Mouse (Mus musculus): ENCODE results near the gene F2rl2. TPM values are rescaled to one million over a fixed set of nuclear protein-coding genes. Genes with fewer than 3 reads are reported as not detected.

F2rl2 gene
- polyA plus RNA-seq, 1 experiment from 2014 or later, result 0.32 TPM

DNA sequence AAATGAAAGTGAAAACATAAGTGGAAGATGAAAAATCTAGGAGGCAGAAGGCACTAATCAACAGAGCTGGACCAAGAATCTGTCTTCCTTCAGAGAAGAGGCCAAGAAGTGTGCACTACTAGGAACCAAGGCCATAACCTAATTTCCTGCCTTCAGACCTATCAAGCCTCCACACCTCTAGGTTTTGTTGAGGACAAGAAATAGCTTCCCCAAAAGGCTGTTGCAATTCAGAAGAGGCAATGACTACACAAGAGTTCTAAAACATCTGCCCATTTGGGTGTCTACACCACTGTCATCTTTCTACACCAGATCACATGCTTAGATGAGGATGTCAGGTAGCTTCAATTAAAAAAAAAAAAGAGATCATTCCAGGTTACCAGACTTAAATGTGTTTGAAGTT, 15.4 kb downstream of the F2rl2 start:
- ATAC-seq (ENCODE audit: insufficient number of reproducible peaks, low FRiP score, low TSS enrichment, low read depth), result no peak
- no peaks in the 10 kb centered on the region for H3K9me3 ChIP-seq
- H3K4me1 ChIP-seq, result no peaks in the 10 kb centered on the region
- H3K36me3 ChIP-seq, result peaks cover 3% of the 10 kb centered on the region; the same call in 1 of the 2 replicates
- H3K9ac ChIP-seq, result no peak overlapping the region
- H3K4me3 ChIP-seq, result no peak overlapping the region
- no peaks in the 10 kb centered on the region for H3K27me3 ChIP-seq
- no peak overlapping the region for H3K27ac ChIP-seq
- H3K4me2 ChIP-seq, result no peak overlapping the region

DNA sequence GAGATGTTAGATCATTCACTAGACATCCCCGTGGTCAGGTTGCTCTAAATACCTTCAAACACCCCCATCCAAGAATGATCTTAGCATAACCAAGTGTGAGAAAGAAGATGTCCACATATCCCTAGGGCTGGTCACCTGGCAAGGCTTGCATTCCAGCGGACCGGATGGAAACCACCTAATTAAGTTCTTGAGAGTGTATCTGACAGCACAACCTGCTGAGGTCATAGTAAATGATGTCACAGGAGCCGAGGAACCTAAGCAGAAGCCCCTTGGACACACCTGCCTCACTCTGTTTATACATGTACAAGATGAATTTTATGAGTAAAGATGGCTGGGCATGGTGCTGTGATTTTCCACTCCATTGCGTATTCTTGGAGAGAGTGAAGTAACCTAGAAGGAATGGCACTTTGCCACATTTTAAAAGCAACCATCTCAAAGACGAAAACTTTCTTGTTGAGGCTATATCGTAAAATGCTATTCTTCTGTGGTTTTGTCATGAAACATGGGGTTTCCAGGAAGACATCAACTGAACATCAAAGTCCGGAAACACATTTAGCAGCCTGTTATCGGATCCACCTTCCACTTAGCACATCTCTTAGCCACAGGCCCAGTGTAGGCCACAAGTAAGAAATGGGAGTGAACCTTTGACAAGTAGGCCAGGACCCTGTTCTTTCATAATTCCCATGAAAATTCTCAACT, 16.1 kb downstream of the F2rl2 start:
- no peak overlapping the region for H3K27ac ChIP-seq
- no peak overlapping the region for H3K9ac ChIP-seq
- H3K4me2 ChIP-seq, result no peak overlapping the region
- ATAC-seq (ENCODE audit: insufficient number of reproducible peaks, low FRiP score, low TSS enrichment, low read depth), result no peak
- 71% methylated on average over 9 of the region's 9 CpGs for WGBS
- no peak overlapping the region for H3K4me3 ChIP-seq
- H3K9me3 ChIP-seq, result no peaks in the 10 kb centered on the region
- H3K36me3 ChIP-seq, result no peaks in the 10 kb centered on the region
- H3K27me3 ChIP-seq, result no peaks in the 10 kb centered on the region
- no peaks in the 10 kb centered on the region for H3K4me1 ChIP-seq

DNA sequence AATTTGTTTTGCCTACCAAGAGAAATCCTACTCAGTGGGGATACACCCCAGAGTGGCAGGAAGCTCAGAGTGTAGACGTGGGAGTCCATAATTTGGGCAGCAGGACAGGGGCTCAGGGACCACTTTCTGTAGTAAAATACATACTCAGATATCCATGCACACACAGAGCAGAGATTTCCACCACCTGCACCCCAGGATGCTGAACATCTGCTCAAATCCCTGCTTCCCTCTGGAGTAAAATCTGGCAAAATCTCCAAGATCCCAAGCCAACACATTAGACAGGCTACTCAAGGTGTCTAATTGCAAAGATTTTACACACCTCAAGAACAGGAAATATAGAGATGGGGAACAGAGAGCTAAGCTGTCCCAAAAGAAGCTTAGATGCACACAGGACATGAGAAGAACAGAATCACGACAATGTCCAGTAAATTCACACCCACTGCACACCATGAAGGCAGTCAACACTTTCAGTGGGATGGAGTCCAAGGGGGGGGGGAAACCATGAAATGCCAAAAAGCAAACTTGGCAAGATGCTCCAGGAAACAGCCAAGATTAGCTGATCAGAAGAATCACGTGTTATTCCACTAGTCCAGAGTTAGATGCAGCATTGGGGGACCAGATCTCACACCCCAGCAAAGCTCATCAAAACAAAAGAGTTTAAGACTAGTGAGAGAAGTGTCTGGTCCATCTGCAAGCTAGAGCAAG, 17.8 kb downstream of the F2rl2 start:
- Histone ChIP-seq H3K27me3 (no peaks in the 10 kb centered on the region), H3K9ac (no peak overlapping the region), H3K4me3 (no peak overlapping the region), H3K4me1 (no peaks in the 10 kb centered on the region), H3K4me2 (no peak overlapping the region), H3K27ac (no peak overlapping the region), H3K36me3 (no peaks in the 10 kb centered on the region), H3K9me3 (no peaks in the 10 kb centered on the region)
- 46% methylated on average over 3 of the region's 3 CpGs for WGBS
- ATAC-seq (ENCODE audit: insufficient number of reproducible peaks, low FRiP score, low TSS enrichment, low read depth), result no peak

DNA sequence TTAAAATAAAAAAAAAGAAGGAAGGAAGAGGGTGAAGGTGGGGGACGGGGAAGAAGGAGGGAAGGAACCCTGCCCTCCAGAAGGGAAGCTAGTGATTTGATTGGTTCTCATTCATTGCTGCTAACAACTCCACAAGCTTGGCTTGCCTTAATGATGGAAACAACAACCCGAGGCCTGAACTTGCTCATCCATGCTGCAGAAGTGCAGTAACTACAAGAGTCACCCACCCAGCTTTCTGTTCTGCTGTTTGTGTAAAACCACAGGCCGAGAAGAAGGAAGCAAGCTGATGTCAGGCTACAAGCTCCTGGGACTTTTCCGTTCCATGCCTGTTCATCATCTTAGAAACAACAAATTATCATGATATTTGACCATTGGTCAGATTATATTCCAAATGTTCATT, 18.7 kb downstream of the F2rl2 start:
- ATAC-seq (ENCODE audit: insufficient number of reproducible peaks, low FRiP score, low TSS enrichment, low read depth), result no peak
- Histone ChIP-seq H3K4me1 (0 out of 2 replicates have a peak, but pooled peaks cover 3% of the 10 kb centered on the region), H3K36me3 (no peaks in the 10 kb centered on the region), H3K27me3 (no peaks in the 10 kb centered on the region), H3K27ac (no peak overlapping the region), H3K9ac (no peak overlapping the region), H3K4me2 (no peak overlapping the region), H3K9me3 (no peaks in the 10 kb centered on the region), H3K4me3 (no peak overlapping the region)
- 73% methylated on average over 4 of the region's 4 CpGs for WGBS

DNA sequence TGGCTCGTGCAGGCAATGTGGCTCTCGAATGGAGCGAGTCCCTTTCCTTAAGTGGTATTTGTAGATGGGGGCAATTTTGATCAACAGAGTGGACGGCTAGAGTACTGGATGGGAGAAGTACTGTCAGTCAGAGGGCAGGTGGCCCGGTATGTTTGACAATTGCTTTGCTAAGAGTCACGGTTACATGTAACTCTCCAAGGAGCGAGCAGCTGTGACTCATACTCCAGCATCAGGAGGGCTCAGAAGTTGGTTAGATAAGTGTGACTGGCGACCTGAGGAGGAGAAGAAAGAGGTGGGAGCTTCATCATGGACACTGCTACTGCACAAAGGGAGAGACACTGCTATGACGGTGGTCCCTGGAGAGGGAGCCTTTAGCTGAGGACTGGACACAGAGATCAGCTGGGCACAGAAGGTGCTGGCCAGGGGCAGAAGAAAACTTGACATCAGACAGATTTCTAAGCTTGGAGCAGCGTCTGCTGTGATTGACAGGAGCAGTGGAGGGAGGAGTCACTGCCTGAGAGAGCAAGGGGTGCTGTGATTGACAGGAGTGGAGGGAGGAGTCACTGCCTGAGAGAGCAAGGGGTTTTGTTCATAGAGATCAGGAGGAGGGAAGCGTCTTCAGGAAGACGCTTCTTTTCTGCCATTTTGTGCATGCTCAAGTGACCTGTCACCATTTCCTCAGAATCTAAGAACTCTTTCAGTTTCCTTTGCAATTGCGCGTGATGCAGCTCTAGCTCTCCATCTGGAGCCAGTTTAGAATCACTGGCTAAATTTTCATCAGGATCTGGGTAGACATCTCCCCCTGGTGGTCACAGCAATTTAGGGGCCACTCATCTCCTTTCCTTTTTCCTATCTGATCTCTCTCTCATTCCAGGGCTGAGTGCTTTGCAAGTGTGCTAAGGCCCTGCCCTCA, 22.9 kb downstream of the F2rl2 start:
- Histone ChIP-seq H3K27ac (no peak overlapping the region), H3K4me1 (0 out of 2 replicates have a peak, but pooled peaks cover 3% of the 10 kb centered on the region), H3K9ac (no peak overlapping the region), H3K9me3 (no peaks in the 10 kb centered on the region), H3K4me3 (peak overlapping the region; percentile 19), H3K4me2 (peak overlapping the region; percentile 32), H3K36me3 (no peaks in the 10 kb centered on the region), H3K27me3 (no peaks in the 10 kb centered on the region)
- 0 out of 2 replicates have a peak, but pooled peaks have one; percentile 35 for ATAC-seq (ENCODE audit: insufficient number of reproducible peaks, low FRiP score, low TSS enrichment, low read depth)
- 55% methylated on average over 14 of the region's 14 CpGs for WGBS

DNA sequence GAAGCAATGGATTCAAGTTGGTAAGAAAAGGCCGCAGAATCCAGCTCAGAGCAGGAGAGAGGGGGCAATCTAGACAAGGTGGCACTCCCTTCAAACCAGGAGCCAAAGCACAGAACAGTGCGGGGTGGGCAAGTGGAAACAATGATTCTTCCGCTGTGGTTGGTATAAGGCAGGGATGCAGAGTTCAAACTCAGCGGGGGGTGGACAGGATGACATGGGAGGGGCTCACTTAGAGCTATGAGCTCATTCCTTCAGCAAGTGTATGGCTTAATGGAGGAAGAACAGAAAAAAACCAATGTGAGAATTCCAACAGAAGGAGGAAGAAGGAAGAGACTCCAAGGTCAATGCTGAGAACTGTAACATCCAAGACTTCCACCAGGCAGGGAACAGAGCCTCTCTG, 33.8 kb downstream of the F2rl2 start:
- H3K27me3 ChIP-seq, result no peaks in the 10 kb centered on the region
- no peaks in the 10 kb centered on the region for H3K36me3 ChIP-seq
- H3K4me2 ChIP-seq, result no peak overlapping the region
- no peaks in the 10 kb centered on the region for H3K9me3 ChIP-seq
- H3K9ac ChIP-seq, result no peak overlapping the region
- no peaks in the 10 kb centered on the region for H3K4me1 ChIP-seq
- no peak overlapping the region for H3K27ac ChIP-seq
- 89% methylated on average over 4 of the region's 4 CpGs for WGBS
- H3K4me3 ChIP-seq, result no peak overlapping the region
- no peak for ATAC-seq (ENCODE audit: insufficient number of reproducible peaks, low FRiP score, low TSS enrichment, low read depth)

DNA sequence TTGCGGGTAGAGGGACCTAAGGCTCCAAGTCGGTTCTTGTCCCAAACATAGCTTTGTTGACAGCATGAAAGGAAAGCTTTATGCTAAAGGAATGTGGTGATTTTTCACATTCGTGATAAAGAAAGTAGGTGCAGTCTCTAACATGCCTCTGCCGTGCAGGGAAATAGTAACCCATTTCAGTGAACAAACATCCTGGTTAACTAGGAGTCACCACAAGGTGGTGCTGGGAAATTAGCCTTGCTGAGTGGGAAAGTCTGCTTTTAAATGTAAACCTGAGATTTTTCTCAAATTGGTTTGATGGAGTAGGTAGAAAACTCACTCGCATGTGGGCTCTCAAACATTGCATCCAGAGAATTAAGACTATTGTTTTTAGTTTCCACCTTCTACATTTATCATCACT, 43.0 kb downstream of the F2rl2 start:
- H3K27me3 ChIP-seq, result no peaks in the 10 kb centered on the region
- no peak overlapping the region for H3K4me3 ChIP-seq
- WGBS, result 58% methylated on average over 5 of the region's 5 CpGs
- H3K27ac ChIP-seq, result no peak overlapping the region
- ATAC-seq (ENCODE audit: insufficient number of reproducible peaks, low FRiP score, low TSS enrichment, low read depth), result no peak
- peaks cover 14% of the 10 kb centered on the region for H3K4me1 ChIP-seq
- no peaks in the 10 kb centered on the region for H3K36me3 ChIP-seq
- H3K4me2 ChIP-seq, result no peak overlapping the region
- no peak overlapping the region for H3K9ac ChIP-seq
- no peaks in the 10 kb centered on the region for H3K9me3 ChIP-seq

DNA sequence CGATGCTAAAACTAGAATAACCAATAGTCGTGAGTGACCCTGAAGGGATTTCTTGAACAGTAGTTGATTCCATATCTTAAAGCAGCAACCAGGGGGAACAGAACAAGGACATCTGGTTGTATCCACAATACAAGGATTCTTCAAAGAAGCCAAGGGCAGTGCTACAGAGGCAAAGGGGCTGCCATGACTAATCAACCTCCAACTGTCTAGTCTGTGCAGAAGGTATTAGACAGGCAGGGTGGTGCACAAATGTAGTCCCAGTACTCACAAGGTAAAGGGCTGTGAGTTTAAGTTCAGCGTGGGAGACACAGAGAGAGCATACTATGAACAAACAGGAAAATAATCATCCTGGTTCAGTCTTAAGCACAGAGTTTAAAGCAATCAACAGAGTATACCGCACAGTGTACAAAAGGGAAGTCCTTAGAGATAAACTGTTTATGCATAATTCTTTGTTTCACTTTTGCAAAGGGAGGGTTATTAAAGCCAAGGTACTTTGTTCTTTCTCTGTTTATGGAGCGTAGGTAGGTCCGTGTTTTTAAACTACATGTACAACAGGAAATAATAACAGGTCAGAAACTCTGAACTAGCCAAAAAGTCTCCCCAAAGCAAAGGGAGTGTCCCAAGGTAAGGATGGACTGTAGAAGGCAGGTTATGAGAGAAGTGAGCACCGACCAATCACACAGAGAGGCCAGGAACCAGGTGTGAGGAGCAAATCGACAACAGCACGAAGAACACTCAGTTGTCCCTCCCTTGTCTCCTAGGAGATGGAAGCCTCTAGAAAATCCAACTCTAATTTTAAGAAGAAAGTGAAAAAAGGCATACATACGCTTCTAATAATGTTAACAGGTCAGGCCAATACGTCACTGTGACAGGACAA, 45.4 kb downstream of the F2rl2 start:
- Histone ChIP-seq H3K36me3 (no peaks in the 10 kb centered on the region), H3K4me2 (no peak overlapping the region), H3K9me3 (no peaks in the 10 kb centered on the region), H3K4me1 (peaks cover 19% of the 10 kb centered on the region), H3K4me3 (no peak overlapping the region), H3K27ac (no peak overlapping the region), H3K27me3 (no peaks in the 10 kb centered on the region), H3K9ac (no peak overlapping the region)
- 87% methylated on average over 11 of the region's 11 CpGs for WGBS
- ATAC-seq (ENCODE audit: insufficient number of reproducible peaks, low FRiP score, low TSS enrichment, low read depth), result no peak

DNA sequence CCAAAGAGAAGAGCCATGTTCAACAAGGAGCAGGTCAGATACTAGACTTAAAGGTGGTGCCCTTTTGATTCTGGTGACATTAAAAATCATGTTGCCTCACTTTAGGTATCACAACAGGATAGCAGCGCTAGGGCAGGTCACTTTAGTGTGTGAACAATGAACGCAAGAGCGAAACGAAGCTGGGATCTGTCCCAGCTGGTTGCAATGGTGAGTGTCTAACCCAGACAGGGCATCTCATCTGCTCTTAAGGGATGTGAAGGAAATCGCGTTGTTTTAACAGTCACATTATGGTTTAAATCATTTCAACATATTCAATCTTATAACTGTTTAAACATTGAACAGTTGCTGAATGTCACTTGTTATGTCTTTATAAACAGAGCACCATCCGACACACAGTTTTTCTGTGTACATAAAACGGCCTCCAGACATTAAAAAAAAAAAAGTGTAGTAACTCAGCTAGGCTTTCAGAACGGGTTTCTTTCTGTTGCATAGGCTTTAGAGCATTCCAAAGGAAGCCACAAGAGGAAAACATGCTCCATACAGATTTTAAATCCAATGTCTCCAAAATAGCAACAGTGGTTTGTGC, 46.3 kb downstream of the F2rl2 start:
- peaks cover 19% of the 10 kb centered on the region for H3K4me1 ChIP-seq
- 63% methylated on average over 9 of the region's 9 CpGs for WGBS
- no peaks in the 10 kb centered on the region for H3K9me3 ChIP-seq
- H3K4me3 ChIP-seq, result no peak overlapping the region
- H3K4me2 ChIP-seq, result no peak overlapping the region
- no peak overlapping the region for H3K9ac ChIP-seq
- ATAC-seq (ENCODE audit: insufficient number of reproducible peaks, low FRiP score, low TSS enrichment, low read depth), result no peak
- H3K36me3 ChIP-seq, result no peaks in the 10 kb centered on the region
- 0 out of 2 replicates have a peak overlapping the region, but pooled peaks have one; percentile 43 for H3K27ac ChIP-seq
- H3K27me3 ChIP-seq, result no peaks in the 10 kb centered on the region

DNA sequence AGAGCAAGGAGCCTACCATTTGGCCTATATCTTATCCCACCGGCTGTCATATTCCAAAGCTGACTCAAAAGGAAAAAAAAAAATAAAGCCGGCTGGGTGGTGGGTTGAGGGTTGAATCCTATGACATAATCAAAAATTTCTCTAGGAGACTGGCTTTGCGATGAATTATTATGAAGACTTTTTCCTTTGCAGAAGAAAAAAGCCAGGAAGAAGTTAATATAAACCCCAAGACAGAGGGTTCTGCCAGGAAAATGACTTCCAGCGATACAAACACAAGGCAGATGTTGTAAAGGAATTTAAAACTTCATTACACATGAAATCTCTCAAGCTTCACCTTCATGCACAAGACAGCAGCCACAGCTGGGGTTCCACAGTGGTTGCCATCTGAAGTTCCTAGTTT, 48.8 kb downstream of the F2rl2 start:
- ATAC-seq (ENCODE audit: insufficient number of reproducible peaks, low FRiP score, low TSS enrichment, low read depth), result no peak
- Histone ChIP-seq H3K9ac (no peak overlapping the region), H3K4me3 (no peak overlapping the region), H3K4me1 (peaks cover 19% of the 10 kb centered on the region), H3K9me3 (no peaks in the 10 kb centered on the region), H3K4me2 (no peak overlapping the region), H3K36me3 (no peaks in the 10 kb centered on the region), H3K27ac (no peak overlapping the region), H3K27me3 (no peaks in the 10 kb centered on the region)
- 39% methylated on average over 4 of the region's 4 CpGs for WGBS

DNA sequence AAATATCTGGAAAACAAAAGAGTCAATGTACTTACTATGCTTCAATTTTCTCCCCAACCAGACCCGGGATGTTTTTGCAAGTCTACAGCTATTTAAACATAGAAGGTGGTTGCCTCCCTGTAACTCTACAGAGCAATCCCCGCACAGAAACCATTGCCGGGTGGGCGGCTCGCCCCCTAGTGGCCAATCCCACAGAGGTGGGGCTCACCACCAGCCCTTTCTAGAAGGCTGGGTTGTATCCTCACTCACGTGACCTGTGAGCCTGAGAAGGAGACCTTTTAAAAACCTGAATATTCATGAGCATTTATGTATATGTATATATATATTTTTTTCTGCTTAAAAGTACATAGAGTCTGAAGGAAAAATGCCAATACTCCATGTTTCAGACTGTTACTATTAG, 49.9 kb downstream of the F2rl2 start:
- Histone ChIP-seq H3K27me3 (no peaks in the 10 kb centered on the region), H3K4me2 (no peak overlapping the region), H3K4me3 (no peak overlapping the region), H3K36me3 (no peaks in the 10 kb centered on the region), H3K27ac (no peak overlapping the region), H3K4me1 (peaks cover 19% of the 10 kb centered on the region), H3K9ac (no peak overlapping the region), H3K9me3 (no peaks in the 10 kb centered on the region)
- 6% methylated on average over 6 of the region's 6 CpGs for WGBS
- no peak for ATAC-seq (ENCODE audit: insufficient number of reproducible peaks, low FRiP score, low TSS enrichment, low read depth)

All from limb, embryonic 15.5 days (tissue).